17 mouse cellular contexts compared by ENCODE assay signal in the genomic region with DNA sequence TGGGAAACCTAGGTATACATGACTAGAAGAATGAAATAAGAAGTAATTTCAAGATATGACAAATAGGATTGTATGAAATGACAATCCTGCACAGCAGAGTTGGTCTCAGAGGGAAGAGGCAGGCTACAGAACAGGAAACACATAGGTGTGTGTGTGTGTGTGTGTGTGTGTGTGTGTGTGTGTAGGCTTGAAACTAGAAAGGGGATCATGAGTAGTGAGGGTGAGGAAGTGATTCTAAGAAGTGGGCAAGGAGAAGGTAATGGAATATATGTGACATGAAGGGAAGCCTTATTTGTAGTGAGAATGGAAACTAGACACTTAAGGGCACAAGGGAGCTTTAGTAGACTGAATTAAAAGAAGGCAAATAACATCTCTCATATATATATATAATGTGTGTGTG. TPM values are rescaled to one million over a fixed set of nuclear protein-coding genes. Genes with fewer than 3 reads are reported as not detected.
"Had no signal": no experiment of that assay in that cellular context is flagged by ENCODE, and none has a peak within 500 bp of the region (broad histone marks: within the 10 kb centered on the region; RNA-seq: fewer than 3 reads in every experiment).

No protein-coding gene starts in this region.

- ATAC-seq: liver, embryonic 12.5 days; midbrain, embryonic 13.5 days; midbrain, embryonic 16.5 days had no signal

- DNase-seq: kidney, adult 11 months; kidney, postnatal 25 days; layer of hippocampus, adult 9-11 months; liver; lung, adult 18-20 months; lung, postnatal 10 days; lung, postnatal 4 days; thymus, adult 2 months; thymus, postnatal 14 days; thymus, postnatal 4 days had no signal

RNA-seq across cellular contexts. Expression of gene Gm6377, which starts 11.3 kb away (rescaled TPM):
- total RNA-seq: layer of hippocampus, adult 2 months; layer of hippocampus, postnatal 25 days; left cerebral cortex, adult 18-20 months; left cerebral cortex, postnatal 25 days had no signal
